Mouse (Mus musculus): Measurements from ENCODE around the gene Olfr1392.
A peak's percentile ranks its signal among the peaks of the same experiment; 100 is the strongest.
"Not testable (repeated sequence)": the region's sequence is repeated elsewhere in the genome, so short reads cannot be mapped to it uniquely, and the experiment has no call there.

Olfr1392 gene

DNA sequence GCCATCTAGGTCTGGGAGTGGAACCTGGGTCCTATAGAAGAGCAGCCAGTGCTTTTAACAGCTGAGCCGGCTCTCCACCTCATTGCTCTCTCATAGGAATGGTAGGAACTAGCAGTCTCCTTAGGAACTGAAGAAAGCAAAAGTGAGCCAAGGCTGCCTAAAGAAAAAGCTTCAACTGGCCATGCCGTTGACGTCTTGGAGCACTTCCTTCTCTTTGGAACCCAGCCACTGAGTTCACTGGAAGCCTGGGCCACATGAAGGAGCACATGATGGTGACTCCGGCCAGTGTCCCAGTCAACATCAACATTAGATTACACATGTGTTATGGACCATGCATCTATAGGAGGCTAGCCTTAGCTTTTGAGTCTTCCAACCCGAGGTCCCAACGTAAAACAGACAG is 32.0 kb upstream of the Olfr1392 start:
- DNase-seq: peak in 1 of 2 experiments; percentile 3

DNA sequence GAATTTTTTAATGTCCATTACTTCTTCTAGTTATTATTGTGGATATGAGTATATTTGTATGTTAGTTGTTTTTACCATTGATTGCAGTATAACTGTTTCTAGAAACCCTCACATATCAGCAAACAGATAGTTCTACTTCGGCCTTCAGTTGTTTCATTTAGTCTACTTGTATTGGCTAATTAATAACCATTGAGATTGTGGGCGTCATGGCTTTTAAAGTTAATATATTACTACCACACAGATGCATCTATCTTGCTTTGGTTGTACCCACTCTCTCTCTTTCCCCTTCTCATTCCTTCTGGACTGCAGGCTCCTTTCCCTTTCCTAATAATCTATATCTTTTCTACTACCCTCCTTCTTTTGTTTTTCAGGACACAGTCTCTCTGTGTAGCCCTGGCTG is 25.8 kb upstream of the Olfr1392 start:
- DNase-seq: no peak

DNA sequence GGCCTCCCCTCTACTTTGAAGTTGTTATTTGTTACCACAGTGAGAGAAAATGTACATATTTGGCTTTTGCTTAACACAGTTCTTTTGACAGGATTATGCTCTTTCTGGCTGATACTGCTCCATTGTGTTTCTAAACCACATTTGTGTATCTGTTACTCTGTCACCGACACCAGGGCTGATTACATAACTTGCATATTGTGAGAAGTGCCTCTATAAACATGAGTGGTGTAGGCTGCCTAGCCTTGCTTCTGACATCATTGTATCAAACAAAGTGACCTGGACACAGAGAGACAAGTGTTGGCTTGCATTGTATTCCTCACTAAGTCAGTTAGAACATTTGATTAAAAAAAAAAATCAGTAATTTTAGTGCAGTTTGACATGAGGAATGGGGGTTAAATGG is 25.3 kb upstream of the Olfr1392 start:
- DNase-seq: peak in 1 of 2 experiments; percentile 2

DNA sequence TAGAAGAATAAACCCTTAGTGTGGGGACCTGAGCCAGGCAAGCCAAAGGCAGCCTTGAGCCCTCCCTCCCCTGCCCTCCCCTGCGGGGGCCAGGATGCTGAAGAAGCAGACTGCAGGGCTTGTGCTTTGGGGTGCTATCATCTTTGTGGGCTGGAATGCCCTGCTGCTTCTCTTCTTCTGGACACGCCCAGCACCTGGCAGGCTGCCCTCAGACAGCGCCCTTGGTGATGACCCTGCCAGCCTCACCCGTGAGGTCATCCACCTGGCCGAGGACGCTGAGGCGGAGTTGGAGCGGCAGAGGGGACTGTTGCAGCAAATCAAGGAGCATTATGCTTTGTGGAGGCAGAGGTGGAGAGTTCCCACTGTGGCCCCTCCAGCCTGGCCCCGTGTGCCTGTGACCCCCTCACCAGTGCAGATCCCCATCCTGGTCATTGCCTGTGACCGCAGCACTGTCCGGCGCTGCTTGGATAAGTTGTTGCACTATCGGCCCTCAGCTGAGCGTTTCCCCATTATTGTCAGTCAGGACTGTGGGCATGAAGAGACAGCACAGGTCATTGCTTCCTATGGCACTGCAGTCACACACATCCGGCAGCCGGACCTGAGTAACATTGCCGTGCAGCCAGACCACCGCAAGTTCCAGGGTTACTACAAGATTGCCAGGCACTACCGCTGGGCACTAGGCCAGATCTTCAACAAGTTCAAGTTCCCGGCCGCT is 24.3 kb upstream of the Olfr1392 start:
- peak in 1 of 2 experiments; percentile 8 for DNase-seq

DNA sequence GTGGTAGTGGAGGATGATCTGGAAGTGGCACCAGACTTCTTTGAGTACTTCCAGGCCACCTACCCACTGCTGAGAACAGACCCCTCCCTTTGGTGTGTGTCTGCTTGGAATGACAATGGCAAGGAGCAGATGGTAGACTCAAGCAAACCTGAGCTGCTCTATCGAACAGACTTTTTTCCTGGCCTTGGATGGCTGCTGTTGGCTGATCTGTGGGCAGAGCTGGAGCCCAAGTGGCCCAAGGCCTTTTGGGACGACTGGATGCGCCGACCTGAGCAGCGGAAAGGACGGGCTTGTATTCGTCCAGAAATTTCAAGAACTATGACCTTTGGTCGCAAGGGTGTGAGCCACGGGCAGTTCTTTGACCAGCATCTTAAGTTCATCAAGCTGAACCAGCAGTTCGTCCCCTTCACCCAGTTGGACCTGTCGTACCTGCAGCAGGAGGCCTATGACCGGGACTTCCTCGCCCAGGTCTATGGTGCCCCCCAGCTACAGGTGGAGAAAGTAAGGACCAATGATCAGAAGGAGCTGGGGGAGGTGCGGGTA is 23.7 kb upstream of the Olfr1392 start:
- DNase-seq: peak in 1 of 2 experiments; percentile 2

DNA sequence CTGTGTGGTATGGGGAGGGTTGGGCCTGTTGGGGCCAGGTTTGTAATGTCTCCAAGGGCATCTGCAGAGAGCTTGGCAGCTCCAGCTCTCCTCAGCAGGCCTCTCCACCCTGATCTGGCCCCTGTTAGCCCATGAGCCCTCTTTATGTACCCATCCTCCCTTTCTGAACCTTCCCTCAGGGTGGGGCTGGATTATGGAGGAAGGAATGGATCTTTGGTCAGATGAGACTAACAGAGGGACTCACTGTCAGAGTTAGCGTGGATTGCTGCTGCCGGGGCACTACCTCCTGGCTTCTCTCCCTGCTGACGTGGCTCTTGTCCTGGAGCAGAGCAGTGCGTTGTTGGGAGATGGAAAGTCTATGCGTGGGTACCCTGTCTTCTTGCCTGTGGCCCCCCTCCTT is 22.8 kb upstream of the Olfr1392 start:
- peak in 1 of 2 experiments; percentile 2 for DNase-seq

DNA sequence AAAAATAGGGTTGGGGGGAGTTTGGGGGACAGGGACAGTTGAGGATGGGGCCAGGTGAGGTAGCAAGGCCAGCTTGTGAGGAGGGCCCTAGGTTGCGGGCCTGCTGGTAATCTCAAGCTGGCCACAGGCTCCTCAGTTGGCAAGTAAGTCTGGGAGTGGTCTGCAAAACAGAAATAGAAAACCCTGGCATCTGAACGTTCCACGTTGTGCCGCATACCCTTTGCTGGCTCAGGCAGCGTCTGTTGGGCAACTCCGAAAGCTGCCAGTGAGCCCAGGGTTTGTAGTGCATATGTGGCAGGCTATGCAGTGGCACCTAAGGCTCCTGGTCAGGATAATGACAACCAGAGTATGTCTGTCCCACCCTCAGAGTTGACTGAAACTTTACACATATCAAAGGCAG is 21.9 kb upstream of the Olfr1392 start:
- DNase-seq: peak in 1 of 2 experiments; percentile 3

DNA sequence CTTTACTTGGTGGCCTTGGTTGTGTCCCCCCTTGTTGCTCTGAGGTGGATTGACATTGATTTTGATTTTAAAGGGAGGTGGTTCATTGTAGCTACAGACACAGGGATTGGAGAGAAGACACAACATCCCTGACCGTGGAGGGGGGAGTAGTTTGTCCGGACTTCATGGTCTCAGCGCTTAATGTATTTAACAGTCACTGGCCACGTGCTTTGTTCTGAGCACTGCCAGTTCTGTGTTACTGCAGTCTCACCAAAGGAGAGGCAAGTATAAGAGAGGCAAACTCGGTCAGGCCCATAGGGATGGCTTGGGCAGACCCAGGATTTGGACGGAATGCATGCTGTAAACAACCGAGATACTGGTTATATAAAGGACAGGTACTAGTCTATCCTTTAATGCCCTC is 21.0 kb upstream of the Olfr1392 start:
- no peak for DNase-seq

DNA sequence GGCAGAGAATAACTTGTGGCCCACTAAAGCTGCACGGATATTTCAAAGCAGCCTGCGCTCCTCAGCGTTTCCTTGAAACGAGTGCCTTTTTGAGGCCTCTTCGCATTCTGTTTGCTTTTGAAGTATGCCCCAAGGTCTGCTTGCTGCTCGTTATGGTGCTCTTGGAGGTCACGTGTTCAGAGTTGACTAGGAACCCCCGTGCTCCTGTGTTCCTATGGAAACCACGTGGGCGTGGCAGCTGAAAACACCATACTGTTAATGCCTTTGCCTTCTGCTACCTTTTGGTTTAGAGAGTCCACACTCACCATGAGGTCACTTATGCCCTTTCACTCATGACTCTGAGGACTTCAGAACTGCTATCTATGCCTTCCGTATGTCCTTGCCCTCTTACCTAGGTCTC is 20.5 kb upstream of the Olfr1392 start:
- no peak for DNase-seq

DNA sequence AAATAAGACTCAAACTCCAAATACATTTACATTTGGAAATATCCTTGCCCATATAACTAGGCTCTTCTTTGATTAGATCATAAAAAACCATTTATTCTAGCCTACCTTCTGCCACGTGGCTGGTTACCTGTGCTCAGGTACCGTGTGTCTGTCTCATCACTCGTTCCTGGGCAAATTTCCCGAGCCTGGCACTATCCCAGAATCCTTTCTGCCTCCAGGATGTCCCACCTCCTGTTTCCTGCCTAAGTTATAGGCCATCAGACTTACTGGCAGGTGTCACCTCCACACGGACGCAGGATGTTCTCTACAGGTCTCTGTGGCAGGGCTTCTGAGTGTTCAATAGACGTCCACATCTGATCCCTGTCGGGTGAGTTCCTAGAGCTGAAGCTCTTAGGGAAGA is 20.0 kb upstream of the Olfr1392 start:
- no peak for DNase-seq

DNA sequence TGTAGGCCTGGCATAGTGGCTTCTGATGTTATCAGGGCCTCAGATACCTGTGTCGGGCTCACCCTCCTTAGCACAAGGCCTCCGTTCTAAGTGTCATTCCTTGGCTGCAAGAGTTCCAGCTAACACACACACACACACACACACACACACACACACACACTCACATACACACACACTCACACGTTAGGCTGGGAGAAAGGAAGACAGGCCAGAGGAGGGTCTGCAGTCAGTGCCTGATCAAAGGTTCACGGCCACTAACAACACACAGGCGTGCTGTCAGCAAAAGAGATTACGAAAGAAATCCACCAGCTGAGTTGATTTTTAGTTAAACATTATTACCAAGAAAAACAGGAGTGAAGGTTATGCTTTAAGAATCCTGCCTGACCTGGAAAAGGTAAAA is 18.4 kb upstream of the Olfr1392 start:
- DNase-seq: no peak

DNA sequence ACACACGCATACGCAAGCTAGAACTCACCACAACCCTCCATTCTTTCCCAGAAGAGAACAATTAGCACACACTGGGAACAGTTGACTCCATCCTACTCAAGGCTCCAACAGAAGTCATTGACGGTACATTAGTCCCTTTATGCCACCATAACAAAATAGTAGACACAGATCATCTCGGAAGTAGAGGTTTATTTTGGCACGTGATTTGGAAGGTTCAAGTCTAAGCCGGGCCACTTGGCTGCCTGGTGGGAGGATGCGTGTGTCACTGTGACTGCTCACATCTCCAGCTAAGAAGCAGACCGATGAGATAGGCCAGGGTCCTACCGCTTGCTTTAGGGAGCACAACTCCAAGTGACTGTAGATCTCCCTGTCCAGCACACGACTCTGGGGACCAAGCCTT is 17.8 kb upstream of the Olfr1392 start:
- no peak for DNase-seq

DNA sequence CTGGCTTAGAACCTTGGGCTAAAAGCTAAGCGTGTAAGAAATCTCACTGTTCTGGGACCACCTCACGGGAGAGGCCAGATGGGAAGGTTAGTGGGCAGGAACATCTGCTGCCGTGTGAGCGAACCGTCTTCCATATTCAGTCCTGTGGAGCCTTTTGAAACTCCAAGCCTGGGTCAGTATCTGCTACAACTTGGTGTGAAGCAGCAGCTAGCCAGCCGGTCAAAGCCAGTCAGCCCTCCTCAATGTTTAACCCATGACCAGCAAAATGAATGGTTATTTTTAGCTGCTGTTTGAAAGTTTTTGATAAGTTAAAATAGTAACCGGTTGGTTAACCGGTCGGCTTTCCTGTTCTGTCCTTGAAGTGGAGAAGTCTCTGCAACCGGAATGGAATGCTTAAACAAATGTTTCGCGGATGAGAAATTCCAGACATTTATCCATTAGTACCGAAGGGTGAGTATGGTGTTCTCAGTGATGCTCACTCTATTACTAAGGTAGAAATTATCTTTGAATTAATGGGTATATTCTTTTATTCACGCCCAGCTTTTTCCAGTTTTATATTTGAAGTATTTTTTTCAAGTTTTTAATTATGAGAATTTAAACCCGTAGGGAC is 17.0 kb upstream of the Olfr1392 start:
- DNase-seq: no peak

DNA sequence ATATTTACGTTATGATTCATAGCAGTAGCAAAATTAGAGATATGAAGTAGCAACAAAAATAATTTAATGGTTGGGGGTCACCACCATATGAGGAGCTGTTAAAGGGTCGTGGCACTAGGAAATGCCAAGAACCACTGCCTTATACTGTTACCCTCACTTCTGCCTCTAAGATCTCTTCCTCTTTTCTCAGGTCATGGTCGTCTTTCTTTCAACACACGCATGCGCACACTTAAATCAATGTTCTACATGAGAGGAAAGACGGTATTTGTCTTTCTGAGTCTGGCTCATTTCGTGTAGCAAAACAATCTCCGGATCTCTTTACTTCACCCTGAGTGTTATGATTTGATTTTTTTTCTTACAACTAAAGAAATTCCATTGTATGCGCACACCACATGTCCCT is 15.3 kb upstream of the Olfr1392 start:
- no peak for DNase-seq

DNA sequence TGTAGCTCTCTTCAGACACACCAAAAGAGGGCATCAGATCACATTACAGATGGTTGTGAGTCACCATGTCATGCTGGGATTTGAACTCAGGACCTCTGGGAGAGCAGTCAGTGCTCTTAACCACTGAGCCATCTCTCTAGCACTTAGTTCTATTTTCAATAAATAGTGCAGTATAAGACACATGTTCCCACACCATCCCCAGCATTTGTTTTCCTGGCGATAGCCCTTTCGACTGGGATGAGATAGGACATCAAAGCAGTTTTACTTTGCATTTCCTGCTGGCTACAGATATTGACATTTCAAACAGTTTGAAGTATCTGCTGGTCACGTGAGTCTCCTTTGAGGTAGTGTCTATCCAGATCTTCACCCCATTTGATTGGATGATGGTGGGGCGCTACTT is 14.7 kb upstream of the Olfr1392 start:
- DNase-seq: no peak

DNA sequence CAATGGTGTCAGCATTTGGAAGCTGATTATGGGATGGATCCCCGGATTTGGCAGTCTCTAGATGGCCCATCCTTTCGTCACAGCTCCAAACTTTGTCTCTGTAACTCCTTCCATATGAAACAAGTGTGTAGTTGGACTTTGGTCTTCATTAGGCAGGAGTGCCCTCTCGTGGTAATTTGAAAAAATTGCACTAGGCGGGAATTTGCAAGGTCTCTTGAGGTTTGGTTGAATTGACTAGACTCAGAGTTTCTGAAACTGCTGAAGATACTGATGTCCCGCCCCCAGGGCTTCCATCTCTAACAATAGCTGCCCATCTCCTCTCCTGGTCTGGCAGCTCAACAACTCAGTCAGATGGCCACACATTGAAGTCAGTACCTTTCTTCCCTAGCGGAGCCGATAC is 13.7 kb upstream of the Olfr1392 start:
- DNase-seq: no peak

DNA sequence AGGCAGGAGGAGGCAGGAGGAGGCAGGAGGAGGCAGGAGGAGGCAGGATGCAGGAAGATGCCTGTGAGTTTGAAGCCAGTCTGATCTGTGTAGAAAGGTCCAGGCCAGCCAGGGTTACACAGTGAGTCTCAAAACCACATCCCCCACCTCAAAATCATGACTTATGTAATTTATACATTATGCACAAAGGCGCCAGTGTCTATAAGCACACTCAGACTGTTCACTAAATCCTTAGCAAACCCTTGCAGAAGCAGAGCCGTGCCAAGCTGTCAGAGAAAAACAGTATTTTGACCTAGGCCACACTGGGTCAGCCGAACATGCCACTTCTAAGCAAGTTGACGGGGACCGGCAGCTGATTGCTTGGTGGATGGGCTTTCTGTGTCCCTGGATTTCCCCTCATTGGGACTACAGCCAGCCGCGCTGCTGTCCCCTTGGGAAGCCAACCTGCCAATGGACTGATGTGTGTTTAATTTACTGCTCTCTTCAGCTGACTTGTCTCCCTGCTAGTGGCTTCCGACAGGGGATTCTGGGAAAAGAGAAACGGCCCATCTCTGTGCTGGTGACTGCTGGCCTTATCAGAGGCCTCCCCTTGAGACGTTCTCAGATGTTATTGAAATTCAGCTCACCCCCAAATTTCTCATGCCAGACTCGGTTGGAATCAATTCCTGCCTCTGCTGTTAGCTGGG is 11.1 kb upstream of the Olfr1392 start:
- DNase-seq: no peak

DNA sequence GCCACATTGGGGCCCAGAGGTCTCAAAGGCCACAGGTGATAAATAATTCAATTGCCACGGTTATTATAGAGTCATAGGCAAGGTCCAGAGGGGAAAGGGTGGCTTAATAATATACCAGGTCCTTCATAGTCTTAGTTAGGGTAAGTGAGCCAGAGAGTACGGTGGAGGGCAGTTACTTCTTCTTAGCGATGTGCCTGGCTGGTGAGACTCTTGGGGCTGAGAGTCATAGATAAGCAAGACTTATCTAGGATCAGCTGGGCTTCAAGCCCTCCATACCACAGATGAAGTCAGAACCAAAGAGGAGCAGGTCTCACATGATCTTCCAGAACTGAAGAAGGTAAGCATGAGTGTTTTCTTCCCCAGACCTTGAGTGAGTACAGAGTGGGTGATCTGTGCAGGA is 6.9 kb upstream of the Olfr1392 start, which contains the start of gene Olfr1393:
Olfr1393 (plus strand) TSS at position 83 of the 400 bp plus-strand sequence.
- no peak for DNase-seq

DNA sequence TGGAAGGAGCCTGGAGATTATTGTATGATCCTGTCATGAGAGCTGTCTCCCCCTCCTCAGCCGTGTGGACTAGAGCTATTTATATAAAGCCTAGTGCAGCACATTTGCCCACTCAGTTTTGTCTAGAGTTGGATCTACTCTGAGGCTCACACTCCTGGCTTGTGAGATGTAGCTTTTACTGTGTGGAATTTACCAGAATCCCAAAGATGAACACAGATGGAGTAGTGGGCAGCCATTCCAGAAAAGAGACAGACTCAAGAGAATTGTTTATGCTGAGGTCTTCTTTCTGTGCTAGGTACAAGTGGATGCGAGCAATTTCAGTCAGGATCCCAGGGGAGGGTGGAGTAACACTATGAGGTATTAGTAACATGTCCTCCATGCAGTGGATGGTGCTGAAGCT is 2.2 kb downstream of the Olfr1392 start:
- DNase-seq: no peak

DNA sequence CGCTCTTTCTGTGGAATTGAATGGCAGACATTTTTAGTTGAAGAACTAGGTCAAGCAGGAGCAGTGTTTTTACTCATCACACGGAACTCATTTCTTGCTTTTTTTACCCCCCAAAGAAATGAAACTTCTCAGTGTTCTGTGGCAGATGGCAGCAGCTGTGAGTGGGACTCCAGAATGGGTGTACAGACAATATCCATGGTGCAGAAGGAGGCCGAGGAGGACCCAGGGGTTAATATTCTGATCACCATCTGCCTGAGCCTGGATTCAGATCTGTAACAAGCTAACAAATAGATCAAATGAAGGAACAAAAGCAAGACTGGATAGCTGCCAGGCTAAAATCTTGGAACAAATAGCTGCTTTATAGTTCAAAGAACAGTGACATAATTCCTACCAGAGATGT is 7.7 kb downstream of the Olfr1392 start:
- no peak for DNase-seq

DNA sequence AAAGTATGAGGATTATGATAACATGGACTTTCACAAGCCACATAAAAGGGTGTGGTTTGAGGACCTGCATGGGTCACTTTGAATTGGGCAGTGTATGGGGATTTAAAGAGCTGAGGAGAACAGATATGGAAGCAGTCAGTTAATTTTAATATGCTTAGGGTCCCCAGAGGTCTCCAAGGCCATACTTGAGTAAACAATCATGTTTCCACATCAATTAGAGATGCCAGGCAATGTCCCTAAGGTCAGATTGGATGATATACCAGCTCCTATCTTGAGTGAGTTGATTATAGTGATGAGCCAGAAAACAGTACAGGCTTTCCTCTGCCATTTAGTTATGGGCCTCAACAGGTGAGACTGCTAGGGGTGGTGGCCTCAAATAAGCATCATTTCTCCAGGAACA is 19.4 kb downstream of the Olfr1392 start, which contains the start of gene Olfr10:
Olfr10 (plus strand) TSS at position 301 of the 400 bp plus-strand sequence.
- DNase-seq: no peak

DNA sequence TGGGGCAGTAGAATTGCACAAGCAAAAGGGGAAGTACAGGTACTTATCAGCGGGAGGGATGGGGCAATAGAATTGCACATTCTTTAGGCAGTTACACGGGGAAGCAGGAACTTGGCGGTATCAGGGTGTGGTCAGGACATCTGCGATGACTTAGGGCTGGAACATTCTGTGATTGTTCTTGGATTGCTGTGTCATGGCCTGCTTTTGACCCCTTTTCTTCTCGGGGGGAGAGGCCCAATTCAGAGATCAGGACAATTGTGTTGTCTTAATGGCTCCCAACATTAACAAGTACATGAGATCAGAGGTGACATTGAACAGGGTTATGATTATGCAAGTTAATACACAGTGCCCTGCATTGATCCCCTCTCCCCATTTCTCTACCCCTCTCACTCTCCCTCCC is 23.5 kb downstream of the Olfr1392 start:
- DNase-seq: not testable (repeated sequence)

DNA sequence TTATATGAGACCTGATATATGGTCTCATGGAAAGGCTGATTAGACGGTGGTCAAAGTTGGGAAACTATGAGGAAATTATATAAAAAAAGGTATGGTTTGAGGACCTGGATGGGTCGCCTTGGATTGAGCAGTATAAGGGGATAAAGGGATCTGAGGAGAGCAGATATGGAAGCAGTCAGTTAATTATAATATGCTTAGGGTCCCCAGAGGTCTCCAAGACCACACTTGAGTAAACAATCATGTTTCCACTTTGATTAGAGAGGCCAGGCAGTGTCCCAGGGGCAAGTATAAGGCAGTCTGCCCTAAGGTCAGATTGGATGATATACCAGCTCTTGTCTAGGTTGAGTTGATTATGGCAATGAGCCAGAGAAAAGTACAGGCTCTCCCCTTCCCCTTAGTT is 37.4 kb downstream of the Olfr1392 start, which contains the start of gene Olfr1391:
Olfr1391 (plus strand) TSS at position 301 of the 400 bp plus-strand sequence.
- no peak for DNase-seq

DNA sequence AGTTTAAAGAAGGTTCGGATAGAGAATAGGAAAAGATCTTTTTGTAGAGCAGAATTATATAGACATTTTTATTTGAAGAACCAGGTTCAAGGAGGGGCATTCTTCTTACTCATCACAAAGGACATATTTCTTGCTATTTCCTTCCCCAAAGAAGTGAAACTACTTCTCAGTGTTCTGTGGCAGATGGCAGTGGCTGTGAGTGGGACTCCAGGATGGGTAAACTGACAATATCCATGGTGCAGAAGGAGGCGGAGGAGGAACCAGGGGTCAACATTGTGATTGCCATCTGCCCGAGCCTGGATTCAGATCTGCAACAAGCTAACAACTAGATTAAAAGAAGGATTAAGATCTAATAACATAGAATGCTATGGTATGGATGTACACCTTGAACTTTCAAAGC is 41.6 kb downstream of the Olfr1392 start:
- DNase-seq: no peak
